Mouse (Mus musculus) heart, adult 8-10 months (tissue): ENCODE data around the gene Pappa2. TPM values are rescaled to one million over a fixed set of nuclear protein-coding genes. Genes with fewer than 3 reads are reported as not detected.
A peak's percentile ranks its signal among the peaks of the same experiment; 100 is the strongest.

Experiments
- DNase-seq: peaks from one replicate; pipeline ENCODE4 v3.0.0; 2022; ENCODE audit warnings: low spot score
- total RNA-seq, 4 experiments: library from RNA; stranded (reverse); gene quantifications; 2 replicates each; pipeline ENCODE4 v1.2.4; 2022

Pappa2 gene
- total RNA-seq, 4 experiments from 2014 or later: 0.11 to 0.59 (median 0.19) TPM

DNA sequence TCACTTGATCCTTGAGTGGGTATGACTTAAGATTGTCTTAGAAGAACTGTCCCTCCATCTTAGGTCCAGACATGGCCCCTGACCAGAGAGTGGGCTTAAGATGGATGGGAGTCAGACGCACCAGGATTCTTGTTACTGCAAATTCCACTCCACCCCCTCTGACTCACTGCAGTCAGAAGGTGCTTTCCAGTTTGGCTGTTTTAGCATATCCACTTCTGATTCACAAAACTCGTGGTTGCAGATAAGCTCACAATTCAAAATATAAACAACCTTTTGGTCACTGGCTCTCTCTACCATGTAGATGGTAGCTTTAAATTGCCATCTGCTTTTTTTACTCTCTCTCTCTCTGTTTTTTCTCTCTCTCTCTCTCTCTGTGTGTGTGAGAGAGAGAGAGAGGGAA is 214.4 kb downstream of the Pappa2 start:
- no peak for DNase-seq

DNA sequence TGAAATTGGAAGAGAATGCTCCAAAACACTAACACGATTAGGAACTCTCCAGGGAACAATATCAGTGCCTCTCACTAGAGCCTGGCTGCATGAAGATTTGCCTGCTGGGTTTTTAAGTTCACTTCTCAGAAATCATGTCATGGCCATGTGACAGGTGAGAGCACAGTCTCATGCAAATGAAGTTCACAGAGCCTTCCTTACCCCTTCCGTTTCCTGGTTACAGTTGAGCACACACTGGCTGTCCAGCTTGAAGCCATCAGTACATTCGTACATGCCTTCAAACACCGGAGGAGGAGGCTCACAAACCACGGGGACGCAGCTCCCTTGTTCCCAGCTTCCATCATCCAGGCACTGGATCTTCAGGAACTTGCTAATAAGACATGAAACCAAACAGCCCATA is 215.6 kb downstream of the Pappa2 start:
- DNase-seq: peak; percentile 31

DNA sequence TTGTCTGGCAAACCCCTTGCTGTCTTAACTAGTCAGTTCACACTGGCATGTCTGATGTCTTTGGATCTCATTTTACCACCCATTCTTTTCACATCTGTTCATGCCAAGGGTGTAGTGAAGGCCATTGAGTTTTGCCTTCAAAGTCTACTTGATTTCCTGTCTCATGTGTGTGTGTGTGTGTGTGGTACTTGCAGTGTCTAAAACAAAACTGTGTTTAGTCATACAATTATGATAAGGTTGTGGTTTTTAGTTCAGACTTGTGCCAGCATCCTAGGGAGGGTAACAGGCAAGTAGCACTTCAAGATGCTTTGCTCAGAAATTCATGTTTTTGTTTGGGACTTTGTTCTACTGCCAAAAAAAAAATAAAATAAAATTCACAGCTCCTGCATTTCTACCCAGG is 216.1 kb downstream of the Pappa2 start:
- DNase-seq: no peak

DNA sequence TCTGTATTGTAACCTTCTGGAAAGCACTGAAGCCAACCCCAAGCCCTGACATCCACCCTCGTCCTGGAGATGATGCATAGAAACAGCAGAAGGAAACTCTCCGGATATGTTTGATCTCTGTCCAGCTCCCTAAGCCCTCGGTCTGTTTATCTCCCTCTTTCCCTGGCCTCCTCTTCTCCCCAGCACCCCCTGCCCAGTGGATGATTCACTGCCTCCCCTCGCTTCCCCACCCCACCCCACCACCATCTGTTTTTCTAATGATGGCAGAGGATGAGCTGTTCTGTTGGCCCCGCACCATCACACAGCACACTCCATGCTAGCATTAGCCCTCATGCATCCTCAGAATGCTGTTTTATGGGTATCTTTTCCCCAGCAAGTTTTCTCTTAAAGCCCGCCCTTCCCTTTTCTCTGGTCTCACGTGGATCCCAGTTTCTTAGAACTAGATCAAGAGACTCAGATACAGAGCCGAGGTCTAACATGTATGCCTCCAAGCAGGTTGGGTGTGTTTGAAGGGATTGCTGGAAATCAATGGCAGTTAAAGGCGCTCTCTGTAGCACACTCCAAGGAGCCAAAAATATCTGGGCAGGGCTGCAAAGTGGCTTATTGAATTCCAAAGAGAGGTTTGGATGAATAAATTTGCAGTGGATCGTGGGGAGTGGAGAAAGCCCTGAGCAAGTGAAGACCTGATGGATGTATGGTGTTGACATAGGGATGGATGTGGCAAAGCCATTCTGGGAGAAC is 231.8 kb downstream of the Pappa2 start:
- DNase-seq: no peak

DNA sequence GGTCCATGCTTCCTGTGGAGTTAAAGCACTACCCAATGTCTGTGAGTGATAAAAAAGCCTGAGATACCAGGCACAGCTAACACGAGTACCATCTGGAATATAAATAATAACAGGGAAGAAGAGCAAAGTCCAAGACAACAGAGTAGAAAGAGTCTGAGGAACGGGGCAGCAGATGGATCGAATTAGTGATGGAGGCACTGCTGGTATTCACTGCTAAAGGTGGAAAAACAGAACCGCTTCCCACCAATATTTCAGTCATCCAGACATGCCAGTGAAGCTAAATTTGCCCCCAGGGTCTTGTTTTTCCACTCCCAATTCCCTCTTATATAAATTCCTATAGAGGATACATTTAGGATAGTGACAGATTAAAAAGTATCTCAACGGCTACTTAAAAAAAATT is 238.8 kb downstream of the Pappa2 start:
- DNase-seq: no peak

DNA sequence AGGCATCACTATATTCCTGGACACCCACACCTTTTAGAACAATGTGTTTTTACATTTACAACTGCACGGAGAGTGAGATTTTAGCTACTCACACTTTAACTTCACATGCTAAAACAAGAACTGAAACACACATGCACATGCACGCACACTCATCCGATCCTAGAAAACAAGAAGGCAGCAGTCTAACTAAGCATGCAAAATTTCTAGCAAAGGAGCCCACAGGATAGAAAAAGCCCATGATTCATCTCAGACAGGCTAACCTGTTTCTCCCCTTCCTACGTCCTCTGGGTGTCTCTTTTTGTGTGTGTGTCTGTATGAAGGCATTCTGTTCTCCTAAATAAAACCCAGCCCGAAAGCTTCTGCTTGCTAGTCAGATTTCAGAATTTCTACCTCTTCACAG is 239.3 kb downstream of the Pappa2 start:
- no peak for DNase-seq

DNA sequence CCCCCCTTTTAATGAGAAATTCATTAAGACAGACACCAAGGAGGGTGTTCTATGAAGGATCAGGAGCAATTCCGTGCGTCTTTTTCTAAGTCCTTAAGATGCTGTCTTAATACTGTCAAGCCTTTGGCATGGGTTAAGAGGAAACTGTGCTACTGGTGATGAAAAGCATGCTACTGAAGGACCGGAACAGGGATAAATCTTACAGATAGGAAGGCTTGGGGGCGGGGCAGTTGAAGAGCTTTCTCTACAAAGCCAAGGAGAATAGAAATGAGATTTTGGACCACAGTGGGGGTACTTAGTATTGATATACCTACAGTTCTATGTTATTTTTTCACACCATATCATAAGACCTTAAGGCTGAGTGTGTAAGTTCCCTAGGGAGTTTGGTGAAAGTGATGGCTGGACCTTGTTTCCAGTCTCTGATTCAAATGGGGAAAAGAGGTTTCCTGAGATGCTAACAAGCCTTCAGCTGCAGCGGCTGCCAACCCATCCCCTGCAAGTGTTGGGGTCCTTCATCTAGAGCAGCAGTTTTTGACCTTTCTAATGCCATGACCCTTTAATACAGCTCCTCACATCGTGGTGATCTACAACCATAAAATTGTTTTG is 240.0 kb downstream of the Pappa2 start:
- no peak for DNase-seq

DNA sequence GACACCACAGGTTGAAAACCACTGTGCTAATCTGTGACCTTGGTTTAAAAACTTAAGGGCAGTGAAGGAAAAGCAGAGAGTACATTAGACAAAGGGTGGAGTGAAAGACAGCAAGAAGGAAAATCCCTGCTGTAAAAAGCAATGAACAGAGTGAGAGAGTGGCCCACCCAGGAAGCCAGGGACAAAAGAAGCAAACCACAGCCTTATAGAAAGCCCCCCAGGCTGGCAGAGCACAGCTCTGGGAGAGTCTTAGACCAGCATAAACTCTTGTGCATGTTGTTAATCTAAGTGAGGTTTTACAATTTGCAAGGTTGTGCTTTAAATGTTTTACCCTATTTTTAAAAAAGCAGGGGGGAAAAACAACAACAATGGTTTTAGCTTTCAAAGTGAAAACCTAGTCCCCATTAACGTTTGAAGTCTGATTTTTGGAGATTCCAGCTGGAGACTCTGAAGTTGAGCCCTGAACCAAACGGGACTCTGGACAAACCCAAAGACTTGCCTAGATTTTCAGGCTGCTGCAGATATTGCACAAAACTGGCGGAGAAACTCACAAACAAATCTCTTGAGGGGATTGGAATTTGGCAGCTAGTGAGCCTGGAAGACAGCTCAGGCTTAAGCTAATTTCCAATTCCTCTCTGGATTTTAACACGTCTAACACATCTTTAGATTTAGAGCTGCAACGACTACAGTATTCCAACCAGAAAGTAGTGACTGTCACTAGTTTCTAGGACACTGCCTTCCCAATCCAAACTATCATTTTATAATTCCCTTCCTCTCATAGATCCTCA is 241.0 kb downstream of the Pappa2 start:
- DNase-seq: peak; percentile 71

DNA sequence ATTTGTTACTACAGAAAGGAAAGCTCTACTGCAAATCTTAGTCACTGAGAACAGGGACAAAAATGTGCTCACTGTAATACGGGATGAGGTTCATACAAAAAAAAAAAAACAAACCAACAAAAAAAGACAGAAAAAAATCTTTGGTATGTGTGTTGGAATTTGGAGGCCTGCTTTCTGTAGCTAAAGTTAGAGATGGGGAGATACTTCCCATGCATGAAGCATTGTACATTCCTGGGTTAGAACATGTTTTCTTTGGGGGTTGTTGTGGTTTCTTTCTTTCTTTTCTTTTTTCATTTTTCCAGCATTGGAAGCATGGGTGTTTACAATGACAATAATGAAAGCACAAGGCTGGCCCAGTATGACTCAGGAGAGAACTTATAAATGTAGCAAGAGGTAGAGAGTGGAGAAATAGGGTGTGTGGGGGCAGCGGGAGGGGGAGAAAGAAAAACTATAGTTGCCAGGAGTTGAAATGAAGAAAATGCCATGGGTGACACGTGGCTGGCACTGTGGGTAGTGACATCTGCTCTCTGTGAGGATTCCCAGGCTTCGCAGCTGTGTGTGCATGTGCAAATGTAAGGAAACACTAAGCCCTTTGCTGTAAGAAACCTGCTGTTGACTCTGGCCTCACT is 247.3 kb downstream of the Pappa2 start:
- no peak for DNase-seq

DNA sequence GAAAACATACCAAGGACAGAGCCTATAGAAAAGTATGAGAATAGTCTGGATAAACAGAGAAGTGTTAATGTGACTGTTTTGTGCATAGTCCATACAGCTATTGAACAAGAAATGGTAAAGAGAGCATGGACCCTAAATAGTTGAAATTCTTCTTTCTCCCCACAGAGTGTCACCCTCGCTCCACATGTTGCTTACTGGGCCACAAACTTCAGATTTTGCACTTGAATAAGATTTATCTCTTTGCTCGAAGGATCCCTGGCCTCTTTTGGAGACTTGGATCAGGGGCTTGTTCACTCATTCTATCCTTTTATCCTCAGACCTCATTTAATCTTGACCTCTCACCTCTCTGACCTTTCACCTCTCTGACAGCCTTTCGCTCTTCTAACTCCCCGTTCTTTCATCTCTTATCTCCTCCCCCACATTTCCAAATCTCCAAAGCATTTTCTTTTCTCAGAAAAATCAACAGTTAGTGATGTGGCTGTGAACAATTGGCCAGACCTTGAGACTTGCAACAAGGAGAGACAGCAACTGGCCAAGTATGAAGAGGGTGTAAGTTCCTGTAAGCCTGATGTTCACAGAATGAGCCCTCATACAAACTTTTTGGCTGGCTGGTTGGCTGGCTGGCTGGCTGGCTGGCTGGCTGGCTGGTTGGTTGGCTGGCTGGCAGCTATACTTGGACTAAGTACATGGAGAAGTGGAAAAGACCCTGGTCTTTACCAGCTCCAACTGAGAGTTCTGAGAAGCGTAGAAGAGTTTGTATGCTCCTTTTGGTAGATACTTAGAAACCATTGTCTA is 266.8 kb downstream of the Pappa2 start:
- peak; percentile 12 for DNase-seq

DNA sequence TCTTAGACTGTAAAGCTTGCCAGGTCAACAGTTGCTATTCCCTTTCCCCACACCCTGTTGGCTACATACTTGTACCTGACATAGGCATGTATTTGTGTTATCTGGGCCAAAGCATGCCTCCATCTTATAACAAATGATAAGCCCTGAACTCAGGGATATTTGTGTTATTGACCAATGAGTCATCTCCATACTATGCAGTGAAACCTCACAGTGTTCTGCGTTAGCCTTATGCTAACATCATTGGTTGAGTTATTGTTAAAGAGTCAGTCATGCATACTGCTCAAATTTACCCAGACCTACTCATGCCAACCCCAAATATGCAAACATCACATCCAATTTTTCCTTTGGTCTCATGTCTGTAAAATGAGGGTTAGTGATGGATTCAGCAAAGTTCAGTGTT is 279.0 kb downstream of the Pappa2 start:
- no peak for DNase-seq

DNA sequence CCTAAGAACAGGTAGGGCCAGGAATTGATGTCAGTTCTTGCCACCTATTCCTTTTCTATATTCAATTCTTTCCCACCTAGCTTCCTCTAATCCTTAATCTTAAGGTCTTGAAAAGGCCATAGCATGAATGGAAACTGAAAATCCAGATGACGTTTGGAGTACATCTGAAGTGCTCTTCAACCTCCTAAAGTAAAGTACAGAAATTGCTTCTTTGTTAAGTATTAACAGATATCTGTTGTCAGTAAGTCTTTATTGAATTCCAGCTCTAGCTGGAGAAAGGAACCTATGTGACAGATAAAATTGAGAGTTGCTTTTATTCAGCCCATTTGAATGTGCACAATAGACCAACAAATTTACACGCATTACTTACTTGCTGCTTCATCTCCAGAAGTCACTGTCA is 280.1 kb downstream of the Pappa2 start:
- no peak for DNase-seq

DNA sequence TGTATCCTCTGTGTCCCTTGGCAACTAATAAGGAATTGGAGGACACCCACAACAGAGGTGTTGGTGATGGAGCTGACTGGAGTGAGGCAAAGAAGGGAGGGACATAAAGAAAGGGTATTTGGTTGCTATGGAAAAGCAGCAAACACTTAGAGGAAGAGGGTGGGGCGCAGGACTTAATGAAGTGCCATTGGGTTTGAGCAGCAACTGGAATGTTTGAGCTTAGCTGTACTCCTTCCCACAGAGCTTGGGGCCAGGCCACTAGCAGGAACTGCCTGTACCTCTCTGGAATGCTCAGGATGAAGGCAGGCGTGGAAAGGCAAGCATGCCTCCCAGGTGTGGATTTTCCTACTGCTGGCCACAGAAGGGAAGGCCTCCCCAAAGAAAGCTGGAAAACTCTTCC is 281.0 kb downstream of the Pappa2 start:
- no peak for DNase-seq

DNA sequence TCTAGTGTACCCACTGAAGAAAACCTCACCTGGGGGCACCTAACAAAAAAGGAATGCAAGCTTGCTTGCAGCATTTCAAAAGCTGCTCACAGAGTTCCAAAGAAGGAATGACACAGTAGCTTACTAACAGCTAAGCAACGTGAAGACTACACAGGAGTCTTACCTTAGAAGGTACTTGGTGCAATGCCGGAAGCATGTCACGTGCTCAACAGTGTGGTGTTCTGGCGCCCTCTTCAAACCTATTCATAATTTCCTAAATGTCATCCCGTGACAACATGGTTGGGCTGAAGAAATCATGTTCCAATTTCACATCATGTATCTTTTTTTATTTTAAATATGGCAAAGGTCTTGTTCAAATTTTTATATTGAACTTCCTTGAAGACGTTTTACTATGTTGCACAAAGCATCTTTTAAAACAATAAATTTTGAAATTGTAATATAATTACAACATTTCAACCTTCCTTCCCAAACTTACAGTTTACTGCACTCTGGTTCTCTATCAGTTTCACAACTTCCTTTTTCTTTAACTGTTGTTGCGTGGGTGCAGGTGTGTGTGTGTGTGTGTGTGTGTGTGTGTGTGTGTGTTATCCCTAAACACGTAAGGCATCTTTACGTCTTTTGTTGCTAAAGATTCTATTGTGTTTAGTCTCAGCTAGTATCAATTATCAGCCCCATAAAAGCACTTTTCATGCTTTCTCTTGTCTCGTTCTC is 282.3 kb downstream of the Pappa2 start:
- DNase-seq: no peak

DNA sequence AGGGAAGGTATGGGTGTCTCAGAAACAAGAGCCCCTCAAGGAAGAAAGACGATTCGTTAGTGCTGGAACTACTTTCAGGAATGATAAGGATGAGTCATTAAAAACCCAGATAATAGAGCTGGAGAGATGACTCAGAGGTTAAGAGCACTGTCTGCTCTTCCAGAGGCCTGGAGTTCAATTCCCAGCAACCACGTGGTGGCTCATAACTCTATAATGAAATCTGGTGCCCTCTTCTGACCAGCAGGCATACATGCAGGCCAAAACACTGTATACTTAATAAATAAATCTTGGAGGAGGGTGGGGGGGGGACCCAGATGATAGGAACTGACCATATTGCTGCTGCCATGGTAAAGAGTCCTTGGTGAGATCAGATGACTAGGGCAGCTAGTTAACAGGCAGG is 282.9 kb downstream of the Pappa2 start:
- DNase-seq: no peak

DNA sequence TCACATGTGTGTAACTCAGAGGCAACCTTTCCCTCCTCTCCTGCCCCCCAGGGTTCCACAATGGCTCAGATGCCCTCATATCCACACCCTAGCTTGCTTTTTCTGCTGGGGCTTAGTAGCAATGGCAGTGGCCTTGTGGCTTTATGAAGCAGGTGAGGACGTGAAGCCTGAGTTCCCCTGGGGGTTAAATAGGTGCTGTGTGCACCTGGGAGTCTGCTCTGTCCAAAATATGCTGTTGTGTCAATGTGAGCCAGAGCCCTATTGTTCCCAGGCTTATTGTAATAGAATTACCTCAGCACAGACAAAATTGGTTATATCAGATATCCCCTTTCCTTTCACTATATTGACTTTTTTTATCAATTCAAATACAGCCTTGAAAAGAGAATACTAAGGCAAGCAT is 292.6 kb downstream of the Pappa2 start:
- no peak for DNase-seq

DNA sequence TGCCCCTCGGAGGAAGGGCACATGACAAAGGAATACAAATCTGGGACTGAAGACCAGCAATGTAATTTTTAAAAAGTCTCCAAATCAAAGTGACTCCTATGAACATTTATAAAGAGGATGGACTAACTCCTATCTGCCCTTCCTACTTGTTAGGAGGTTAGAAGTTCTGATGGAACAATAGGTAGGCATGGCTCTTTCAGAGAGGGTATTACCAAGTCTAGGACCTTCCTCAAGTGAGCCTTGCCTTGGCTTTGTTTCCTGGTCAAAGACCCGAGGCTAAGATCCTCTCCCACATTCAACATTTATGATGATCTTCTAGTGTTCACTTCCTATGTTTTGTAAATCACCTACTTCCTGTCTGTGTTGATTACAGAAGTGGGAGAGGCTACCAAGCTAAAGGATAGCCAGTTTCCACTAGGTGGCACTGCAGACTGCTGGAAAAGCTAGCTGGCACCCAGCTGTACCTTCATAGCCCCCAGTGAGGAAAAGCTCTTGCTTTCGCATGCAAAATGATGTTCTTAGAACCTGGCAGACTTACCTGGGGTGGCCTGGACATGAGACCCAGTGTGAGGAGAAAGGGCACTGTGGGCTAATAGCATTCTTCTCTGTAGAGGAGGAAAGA is 310.2 kb downstream of the Pappa2 start:
- DNase-seq: peak; percentile 42

DNA sequence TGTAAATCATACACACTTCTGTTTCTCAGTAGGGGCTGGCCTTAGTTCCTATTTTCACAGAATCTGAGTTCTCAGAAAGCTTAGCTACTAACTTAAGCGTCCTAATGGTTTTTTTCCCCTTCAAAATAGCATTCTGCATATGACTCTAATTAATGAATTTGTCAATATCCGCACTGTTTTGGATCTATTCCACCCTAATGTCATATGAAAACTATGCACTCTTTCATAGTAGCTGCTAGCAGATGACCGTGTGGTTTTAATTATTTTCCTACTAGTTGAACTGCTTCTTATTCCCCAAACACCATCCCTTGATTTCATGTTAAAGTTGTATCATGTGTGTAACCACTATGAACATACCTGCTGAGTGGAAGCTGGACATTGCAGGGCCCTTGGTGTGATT is 314.3 kb downstream of the Pappa2 start:
- no peak for DNase-seq
